Mouse (Mus musculus) right cerebral cortex, adult 2 months (tissue): ENCODE measurements around the gene Dnal4.
"Not testable (repeated sequence)": the region's sequence is repeated elsewhere in the genome, so short reads cannot be mapped to it uniquely, and the experiment has no call there.

Experiments used
- DNase-seq, 2 experiments: peaks; one replicate each; pipeline ENCODE4 v3.0.0; 2021 to 2022; ENCODE audit warnings: low spot score in 2 of 2

Gene Dnal4

DNA sequence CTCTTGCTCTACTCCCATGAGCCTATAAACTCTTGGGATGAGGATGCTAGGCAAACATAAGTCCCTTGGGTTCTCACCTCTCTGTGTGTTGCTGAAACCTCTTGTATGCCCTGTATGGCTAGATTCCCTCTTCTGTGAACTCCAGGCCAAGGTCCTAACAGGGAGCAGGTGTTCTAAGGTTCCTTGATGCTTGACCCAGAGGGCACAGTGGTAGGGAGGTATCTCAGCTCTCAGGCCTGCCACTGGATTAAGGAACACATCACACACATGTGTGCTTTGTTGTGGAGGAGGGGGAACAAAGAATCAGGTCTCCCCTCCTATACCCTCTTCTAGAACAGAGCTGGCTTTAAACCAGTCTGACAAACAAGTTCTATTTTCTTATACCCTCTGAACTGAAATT, at the start of gene Dnal4:
Gene Dnal4 (minus strand): TSS at position 101 of the 400 bp plus-strand sequence.
- no peak for DNase-seq

DNA sequence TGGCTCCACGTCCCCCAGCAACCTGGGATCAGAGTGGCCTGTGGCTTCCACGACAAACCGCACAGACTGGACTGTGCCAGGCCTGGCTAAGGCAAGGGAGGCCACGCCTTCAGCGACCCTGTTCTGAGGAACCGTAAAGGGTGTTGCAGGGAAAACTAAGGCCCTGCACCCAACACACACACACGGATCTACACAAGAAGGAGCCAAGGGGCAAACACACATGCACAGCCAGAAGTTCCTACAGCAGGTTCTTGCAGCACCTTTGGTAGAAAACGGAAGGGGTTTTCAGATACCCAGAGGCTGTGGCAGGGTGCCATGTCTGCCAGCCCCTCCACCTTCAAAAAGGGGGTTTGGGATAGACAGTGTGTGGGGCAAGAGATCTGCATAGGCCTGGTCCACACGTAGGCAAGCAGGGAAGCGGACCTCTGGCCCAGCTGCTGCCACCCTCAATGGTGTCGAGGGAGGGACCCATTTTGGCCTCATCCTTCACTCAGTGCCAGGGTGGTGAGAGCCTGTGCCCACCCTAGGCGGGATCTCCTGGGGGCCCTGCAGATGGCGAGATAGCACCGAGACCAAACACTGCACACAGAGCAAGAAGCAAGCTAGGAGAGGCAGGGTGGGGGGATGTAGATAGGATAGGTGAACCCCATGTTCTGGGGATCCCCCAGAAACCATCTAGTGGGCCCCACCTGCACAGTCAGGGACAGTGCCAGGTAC, 49.6 kb upstream of the Dnal4 start:
- no peak for DNase-seq

DNA sequence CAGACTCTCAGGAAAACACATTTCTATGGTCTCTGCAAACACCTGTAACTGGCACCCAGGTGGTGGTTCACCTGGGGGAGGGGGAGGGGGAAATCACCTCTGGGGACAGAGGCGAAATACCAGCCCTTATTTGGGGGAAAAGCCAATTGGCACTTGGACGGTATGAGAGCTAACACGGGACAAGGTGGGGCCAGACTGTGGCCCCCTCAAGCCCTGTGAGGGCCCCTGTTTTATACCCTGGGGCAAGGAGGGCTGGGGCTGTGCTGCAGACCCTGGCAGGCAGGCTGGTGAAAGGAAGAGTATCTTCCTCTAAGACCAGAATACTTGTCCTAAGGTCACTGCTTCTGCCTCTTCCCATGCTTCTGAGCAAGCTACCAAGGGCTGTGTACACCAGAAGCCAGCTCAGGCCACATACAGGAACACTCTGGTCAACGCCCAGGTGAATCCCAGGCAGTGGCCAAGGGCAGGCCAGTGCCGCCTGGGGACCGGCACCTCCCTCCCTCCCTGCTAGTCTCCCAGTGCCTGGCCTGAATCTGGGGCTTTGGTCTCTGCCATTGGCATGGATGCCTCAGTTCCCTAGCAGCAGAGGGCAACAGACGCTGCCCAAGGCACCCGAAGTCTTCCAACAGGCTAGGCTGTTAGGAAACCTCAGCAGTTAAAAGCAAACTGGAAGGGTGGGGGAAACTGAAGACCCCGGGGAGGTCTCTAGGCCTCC, 48.7 kb upstream of the Dnal4 start:
- no peak for DNase-seq

DNA sequence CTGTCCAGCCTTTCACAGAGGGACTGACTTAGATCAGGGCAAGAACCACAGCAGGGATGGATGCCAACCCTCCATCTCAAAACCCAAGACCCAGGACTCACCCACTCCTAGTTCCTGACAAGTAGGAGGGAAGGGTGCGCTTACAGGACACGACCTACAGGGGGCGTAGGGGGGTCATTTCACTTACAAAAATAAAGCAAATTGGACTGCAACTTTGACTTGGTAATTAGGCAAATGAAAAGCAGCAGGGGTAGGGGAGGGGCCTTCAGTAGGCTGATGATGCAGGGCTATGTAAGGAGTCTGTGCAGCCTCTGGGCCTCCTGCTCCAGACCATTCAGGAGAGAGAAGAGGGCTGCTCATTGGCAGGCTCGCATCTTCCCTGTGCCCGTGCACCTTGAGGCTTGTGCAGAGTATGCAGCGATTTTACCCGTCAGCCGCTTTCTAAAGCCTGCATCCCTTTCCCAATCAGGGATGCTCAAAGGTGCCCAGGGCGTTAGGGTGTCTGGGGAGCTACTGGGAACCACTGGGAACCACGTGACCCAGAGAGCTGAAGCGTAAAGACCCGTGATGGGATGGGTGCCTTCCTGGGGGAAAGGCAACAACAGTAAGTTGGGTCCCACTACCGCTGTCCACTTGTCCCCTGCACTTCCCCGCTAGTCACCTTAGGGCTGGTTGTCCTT, 47.6 kb upstream of the Dnal4 start:
- DNase-seq: no peak

DNA sequence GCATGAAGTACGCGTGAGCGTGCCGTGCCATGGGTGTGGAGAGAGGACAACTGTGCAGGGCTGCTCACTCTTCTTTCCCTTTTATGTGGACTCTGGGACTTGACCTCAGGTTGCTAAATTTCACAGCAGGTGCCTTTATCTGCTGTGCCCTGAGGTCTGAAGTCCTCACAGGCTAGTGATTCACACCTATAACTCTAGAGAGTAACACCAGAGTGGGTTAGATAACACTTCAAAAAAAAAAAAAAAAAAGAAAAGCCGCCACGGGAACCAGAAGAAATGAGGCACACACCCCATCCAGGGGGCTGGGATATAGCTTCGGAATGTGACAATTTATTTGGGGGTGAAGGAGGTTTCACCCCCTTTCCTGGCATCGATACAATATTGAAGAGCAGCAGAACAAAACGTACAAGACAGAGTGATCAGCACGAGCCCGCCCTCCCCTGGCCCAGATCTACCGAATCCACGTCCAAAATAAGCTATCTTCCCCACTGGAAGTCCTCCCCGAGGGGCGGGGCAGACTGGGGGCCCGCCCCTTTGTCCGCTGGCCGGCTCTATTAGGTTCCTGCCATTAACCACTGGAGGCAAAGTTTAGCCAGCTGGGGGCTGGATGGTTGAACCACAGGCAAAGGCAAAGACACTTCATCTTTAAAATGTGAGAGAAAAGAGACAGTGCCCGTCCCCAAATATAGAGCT, 46.1 kb upstream of the Dnal4 start:
- DNase-seq: no peak

DNA sequence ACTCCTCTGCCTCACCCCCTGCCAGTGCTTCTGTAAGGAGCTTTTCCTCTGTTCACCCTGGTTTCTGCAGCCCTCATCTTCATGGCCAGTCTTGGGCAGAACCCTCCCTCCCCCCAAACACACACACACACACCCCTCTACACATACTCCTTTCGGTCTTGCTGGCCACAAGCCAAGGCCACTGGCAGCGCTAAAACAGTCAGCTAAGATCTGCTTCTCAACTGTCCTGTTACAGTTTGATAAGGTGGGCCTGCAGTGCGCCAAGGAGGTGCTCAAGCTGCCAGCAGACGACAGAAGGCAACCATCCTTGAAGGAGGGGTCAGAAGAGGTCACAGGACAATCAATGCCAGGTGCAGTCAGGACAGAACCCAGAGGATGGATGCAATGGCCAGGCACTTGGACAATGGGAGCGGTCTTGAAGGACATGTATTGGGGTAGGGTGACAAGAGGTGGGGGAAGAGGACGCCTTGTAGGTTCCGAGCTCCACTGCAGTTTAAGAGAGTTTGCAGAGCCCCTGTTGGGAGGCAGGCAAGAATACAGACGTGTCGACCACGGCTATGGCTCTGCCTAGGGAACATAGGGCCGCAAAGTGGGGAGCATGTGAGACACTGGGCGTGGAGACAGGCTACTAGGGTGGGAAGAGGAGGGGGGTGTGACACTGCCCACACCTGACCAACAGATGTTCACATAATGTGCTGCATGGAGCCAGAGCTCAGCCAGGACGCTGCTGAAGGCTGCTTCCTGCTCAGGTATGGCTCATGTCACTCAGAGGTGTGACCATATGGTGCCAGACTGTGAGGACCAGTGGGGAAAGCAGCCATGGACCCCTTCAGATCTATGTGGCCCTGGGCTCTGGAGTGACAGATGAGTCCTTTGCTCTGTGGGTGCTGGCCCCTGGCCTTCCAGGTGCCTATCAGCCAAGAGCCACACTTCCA, 44.9 kb upstream of the Dnal4 start:
- DNase-seq: no peak

DNA sequence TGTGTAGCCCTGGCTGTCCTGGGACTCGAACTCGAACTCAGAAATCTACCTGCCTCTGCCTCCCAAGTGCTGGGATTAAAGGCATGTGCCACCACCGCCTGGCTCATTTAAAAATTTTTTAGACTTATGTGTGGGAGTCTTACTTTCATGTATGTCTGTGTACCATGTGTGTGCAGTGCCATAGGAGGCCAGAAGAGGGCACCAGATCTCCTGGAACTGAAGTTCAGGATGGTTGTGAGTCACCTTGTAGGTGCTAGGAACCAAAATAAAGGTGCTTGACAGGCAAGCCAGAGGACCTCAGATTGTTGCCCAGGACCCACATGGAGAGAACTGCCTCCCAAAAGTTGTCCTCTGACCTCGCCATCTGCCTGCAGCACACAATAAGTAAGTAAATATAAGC, 40.7 kb upstream of the Dnal4 start:
- no peak for DNase-seq

DNA sequence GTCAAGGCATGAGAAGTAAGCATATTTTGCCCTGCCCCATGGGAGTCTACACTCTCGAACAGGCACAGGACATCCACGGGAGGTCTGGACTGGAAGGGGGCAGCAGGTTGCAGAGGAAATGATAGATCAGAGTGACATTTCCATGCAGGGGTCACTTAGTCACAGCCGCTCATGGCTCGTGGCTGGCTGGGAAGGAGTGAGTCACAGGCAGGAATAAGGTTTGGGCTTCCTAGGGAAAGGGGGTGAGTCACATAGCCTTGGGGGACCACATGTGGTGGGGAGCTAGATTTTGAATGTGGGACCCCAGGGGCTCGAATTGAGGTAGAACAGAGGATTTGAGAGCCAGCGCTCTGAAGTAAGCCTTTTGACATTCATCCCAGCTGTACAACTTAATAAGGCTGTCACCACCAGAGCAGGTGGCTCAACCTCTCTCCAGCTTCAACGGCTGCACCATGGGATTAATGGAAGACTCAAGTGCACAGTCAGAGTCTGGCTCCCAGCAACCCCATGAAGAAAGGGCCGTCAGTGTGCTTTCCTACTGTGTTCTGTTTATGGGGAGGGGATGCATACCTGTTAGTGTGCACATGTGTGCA, 36.1 kb upstream of the Dnal4 start:
- DNase-seq: no peak

DNA sequence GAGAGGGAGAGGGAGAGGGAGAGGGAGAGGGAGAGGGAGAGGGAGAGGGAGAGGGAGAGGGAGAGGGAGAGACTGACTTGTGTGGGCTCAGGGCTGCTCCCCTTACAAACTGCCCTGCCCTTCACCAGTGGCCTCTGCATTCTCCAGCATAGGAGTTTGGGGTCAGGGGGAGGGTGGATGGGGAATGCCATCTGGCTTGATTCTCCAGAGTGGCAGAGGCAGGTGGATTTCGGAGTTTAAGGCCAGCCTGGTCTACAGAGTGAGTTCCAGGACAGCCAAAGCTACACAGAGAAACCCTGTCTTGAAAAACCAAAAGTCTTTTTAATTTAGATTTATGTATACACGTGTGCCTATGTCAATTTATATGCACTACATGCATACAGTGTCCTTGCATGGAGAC, 35.2 kb upstream of the Dnal4 start:
- not testable (repeated sequence) for DNase-seq

DNA sequence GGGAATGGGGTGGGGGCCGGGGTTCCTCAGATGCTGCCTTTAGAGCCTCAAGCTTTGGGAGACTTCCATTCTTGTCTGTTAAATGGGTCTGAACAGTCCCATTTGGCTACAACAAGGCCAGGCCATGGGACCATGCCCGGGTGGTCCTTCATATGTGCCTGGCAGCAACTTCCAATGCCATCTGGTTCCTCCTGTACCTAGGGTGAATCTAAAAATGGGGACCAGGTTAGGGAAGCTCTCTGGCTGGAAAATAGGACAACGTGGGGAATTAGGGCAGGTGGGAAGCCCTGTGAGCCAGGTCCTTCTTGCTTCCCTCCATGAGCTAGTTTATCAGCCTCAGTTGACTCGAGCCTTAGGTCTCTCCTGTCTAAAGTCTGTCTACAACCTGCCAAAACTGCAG, 33.3 kb upstream of the Dnal4 start:
- DNase-seq: no peak

DNA sequence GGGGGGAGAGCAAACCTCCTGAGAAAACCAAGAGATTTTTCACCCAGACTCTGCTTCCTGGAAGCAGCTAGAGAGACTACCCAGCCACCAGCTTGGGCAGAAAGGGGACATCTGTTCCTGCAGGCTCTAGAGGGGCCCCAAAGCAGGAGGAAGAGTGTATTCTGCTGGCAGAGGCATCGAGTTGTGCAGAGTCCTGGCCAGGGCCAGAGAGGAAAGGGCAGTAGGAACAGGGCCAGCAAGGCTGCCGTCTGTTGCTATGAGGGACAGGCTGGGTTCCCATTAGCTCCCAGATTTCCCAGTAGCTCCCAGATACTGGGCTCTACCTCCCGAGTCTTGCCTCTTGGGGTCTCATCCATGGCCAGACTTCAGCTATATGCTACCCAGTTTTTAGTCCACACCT, 32.4 kb upstream of the Dnal4 start:
- no peak for DNase-seq

DNA sequence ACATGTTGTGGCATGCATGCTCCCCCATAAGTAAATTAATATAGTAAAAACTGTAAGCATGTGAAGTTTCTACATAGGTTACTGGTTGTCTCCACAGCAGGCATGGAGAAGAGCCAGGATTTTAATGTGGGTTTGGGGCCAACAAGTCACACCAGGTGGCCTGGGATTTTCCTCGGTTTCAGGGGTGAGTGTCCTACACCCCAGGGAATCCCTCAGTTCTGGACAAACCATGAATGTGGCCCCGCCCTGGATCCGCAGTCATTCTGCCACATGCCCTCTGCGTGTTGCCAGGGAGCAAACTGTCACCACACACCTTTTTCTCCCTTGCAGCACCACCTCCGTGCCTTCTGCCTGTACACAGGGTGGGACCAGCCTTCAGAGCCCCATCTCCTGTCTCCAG, 31.0 kb upstream of the Dnal4 start:
- no peak for DNase-seq

DNA sequence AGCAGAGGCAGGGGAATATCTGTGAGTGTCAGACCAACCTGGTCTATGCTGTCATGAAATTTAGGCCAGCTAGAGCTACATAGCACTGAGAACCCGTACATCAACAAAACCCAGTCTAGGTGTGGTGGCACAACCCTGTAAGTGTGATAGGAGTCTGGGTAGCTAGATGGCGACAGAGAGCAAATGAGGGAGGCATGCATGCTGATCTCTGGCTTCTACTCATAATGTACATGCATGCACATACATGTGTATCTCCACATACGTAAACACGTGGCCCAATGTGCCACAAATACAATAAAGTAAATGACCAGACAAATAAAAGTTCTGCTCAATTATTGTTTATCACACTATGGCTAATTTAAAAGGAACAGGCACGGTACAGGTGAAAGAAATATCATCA, 30.5 kb upstream of the Dnal4 start:
- no peak for DNase-seq

DNA sequence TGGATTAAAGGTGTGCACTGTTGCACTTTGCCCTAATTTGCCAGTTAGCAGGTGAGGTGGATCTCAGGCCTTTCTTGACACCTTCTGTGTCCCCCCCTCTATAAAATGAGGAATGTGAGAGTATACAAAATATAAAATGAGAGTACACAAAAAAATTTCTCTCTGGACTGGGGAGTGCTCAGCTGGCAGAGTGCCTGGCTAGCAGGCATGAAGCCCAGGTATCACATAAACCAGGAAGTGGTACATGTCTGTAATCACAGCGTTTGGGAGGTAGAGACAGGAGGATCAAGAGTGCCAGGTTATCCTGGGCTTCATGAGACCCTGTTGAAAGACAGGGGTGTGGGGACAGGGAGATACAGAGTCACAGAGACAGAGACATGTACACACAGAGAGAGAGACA, 29.4 kb upstream of the Dnal4 start:
- no peak for DNase-seq

DNA sequence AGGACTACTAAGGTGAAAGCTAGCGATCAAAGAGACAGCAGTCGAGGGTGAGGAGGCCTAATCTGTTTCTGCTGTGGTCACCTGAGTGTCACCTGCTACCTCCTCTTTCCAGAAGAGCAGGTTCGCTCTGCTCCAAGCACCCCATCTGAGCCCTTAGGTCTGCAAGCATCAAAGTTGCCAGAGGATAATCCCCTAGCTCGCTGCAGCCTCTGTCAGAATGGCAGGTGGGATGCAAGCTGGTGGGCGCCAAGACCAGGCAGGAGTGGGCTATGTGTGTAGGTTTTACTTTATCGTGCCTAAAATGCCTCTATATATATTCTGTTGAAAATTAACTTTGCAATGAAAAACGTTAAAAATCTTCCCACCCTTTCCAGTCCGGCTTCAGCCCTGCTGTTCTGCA, 27.6 kb upstream of the Dnal4 start:
- no peak for DNase-seq

DNA sequence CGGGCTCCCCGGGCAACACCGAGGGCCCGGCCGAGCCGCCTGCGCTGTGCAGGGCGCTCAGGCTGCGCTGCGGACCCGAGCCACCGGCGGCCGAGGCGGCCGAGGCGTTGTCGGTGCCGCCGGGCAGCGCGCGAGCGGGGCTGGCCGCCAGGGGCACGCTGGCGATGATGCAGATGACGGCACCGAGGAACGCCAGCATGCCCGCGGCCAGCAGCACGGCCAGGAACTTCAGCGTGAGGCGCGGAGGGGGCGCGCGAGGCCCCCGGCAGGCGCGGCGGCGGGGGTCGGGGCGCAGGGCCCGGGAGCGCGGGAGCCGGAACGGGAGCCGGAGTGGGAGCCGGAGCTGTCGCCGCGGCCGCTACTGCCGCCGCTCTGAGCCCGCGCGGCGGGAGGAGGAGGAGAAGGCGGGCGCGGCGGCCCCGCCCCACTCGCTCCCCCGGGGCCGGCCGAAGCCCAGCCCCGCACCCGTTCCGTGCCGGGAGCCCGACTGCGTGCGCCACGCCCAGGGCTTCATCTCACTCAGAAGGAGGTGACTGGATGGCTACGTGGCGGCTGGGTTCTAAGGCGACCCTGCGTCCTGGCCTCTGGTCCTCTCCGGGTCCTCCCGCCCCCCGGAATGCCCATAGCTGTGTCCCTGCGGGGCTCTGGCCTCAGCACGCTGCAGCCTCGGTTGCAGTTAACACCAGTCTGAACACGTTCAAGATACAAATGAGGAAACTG, 26.9 kb upstream of the Dnal4 start, which contains the start of gene Nptxr:
Gene Nptxr (minus strand): TSS at position 415 of the 720 bp plus-strand sequence.
- DNase-seq: peak in 1 of 2 experiments; percentile 65

DNA sequence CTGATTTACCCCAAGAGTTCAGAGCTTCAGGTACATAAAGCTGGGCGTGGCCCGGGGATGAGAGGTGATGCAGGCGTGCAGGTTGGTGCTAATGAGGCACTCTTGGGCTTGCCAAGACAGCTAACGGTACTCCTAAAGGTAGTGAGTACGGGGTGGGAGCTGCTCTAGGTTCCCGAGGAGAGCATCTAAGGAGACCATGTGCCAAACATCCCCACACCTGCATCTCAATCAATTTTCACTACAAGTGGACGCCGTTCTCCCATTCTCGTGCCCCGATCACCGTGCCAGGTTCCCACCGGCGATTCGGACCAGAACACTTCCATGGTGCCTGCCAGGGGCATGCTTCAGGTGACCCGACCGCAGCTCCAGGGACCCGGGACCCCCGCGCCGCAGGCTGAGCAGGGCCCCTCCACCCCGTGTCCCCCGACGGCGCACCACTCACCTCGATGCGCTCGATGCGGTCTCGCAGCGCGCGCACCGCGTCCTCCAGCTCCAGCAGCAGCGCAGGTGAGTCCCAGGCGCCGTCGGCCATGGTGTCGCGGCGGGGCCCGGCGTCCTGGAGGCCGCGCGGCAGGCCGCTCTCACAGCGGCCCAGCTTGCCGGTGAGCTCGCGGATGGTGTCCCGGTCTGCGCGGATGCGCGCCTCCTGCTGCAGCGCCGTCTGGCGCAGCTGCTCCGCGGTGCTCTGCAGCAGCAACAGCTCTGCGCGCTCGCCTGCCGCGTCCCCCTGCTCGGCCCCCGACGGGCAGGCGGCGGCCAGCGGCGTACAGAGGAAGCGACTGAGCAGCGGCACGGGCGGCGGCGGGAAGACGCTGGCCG, 26.1 kb upstream of the Dnal4 start:
- DNase-seq: no peak

DNA sequence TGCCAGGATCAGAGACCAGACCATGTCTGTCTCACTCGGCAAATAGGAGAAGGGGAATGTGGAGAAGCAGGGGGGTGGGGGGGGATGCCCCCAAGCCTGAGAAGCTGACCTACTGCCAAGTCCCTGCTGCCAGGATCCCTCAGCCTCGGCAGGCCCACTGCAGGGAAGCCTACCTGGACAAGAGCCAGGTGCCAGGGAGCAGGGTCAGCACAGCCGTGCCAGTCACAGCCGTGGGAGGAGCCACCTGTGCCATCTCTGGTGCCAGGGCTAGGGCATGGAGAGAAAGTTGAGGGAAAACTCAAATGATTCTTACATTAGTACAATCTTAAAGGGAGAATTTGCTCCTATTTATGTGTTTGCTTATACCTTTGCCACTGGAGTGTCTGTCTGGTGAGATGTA, 24.7 kb upstream of the Dnal4 start:
- no peak for DNase-seq

DNA sequence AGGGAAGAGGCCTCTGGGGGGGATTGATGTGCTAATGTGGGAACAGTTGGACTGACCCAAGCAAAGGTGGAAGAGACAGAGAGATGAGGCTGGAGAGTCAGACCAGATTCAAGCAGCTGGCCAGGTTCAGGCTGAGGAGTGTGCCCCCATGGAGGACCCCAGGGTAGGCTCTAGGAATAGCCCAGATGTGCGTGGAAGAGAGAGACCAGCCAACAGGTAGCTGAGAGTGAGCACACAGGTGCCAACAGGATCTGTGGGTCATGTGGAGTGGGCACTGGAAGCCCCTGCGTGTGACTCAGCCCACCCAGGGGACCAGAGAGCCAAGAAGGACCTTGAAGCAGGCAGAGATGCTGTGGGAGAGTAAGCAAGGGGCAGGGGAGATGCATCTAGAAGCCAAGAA, 24.0 kb upstream of the Dnal4 start:
- no peak for DNase-seq
